Comparison of ENCODE assay signal across 8 mouse cellular contexts in genomic region chr12:16717653-16718052, GRCm38 (mm10).
DNase-seq lines count a peak whose midpoint lies in the region; ATAC-seq lines count a peak whose summit lies in the region.

No protein-coding gene starts in this region.

- WGBS in hindbrain, embryonic 14.5 days, result 81% methylated on average over 1 of the region's 1 CpGs

- H3K9ac ChIP-seq in hindbrain, embryonic 14.5 days, result no peak overlapping the region

- peak; percentile 45 for DNase-seq in gastrocnemius, adult 18-20 months (ENCODE audit: low spot score)
- no peak for DNase-seq in gastrocnemius, adult 8-10 months (ENCODE audit: low spot score in 2 of 2)
- DNase-seq in right cerebral cortex, postnatal 10 days (ENCODE audit: low spot score in 2 of 2), result peak; percentile 25 to 42
- no peak for DNase-seq in right cerebral cortex, postnatal 25 days
- DNase-seq in cerebellum, postnatal 4 days (ENCODE audit: low spot score in 2 of 2), result peak; percentile 35 to 49
- DNase-seq in hindbrain, embryonic 14.5 days (ENCODE audit: low spot score), result peak; percentile 47
- peak; percentile 73 for DNase-seq in thymus, postnatal 4 days

- no peaks in the 10 kb centered on the region for H3K36me3 ChIP-seq in hindbrain, embryonic 14.5 days (replicated peaks; ENCODE audit: control insufficient read depth, insufficient read depth)

- no peak overlapping the region for H3K27ac ChIP-seq in hindbrain, embryonic 14.5 days

- no peaks in the 10 kb centered on the region for H3K9me3 ChIP-seq in hindbrain, embryonic 14.5 days (ENCODE audit: control insufficient read depth, low read length)

- no peaks in the 10 kb centered on the region for H3K4me1 ChIP-seq in hindbrain, embryonic 14.5 days (replicated peaks; ENCODE audit: control insufficient read depth, insufficient read depth, low read length)

- H3K4me2 ChIP-seq in hindbrain, embryonic 14.5 days (replicated peaks), result no peak overlapping the region

- ATAC-seq in hindbrain, embryonic 14.5 days (ENCODE audit: low FRiP score), result 0 out of 2 replicates have a peak, but pooled peaks have one; percentile 29
- ATAC-seq in megakaryocyte progenitor cell, adult 5-6 weeks (replicated peaks; ENCODE audit: poor library complexity), result peak; percentile 87

- H3K27me3 ChIP-seq in hindbrain, embryonic 14.5 days (ENCODE audit: control insufficient read depth, insufficient read depth, low read length), result no peaks in the 10 kb centered on the region

- H3K4me3 ChIP-seq in hindbrain, embryonic 14.5 days (replicated peaks; ENCODE audit: low read length), result no peak overlapping the region

Comparison
In these comparisons a context has a peak if more than half of its experiments do, and no peak if none do; other contexts are left out.
1. DNase-seq: peak in gastrocnemius, adult 18-20 months (single experiment), right cerebral cortex, postnatal 10 days (2 of 2), cerebellum, postnatal 4 days (2 of 2), hindbrain, embryonic 14.5 days (single experiment) and thymus, postnatal 4 days (single experiment); none in gastrocnemius, adult 8-10 months (0 of 2) and right cerebral cortex, postnatal 25 days (single experiment).